Mouse (Mus musculus) left cerebral cortex, adult 9 months (tissue): ENCODE results near the gene Tenm3.
A peak's percentile ranks its signal among the peaks of the same experiment; 100 is the strongest.

ENCODE experiments used
- DNase-seq, 2 experiments: peaks; one replicate each; pipeline ENCODE4 v3.0.0; 2022; ENCODE audit warnings: low spot score in 2 of 2

Gene Tenm3

DNA sequence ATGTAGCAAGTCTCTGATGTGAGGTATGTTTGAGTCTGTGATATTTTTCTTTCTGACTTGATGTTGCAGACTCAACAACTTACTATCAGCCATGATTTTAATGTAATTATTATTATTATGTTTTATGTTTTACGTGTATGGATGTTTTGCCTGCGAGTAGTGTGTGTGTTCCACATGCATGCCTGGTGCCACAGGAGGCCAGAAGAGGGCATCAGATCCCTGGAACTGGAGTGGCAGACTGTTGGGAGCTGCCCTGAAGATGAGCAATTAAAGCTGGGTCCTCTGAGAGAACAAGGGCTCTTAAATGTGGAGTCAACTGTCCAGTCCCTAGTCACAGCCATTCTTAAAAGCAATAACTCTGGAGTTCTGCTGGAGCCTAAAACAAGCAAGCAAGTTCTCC lies 564.4 kb downstream of the Tenm3 start:
- DNase-seq = no peak

DNA sequence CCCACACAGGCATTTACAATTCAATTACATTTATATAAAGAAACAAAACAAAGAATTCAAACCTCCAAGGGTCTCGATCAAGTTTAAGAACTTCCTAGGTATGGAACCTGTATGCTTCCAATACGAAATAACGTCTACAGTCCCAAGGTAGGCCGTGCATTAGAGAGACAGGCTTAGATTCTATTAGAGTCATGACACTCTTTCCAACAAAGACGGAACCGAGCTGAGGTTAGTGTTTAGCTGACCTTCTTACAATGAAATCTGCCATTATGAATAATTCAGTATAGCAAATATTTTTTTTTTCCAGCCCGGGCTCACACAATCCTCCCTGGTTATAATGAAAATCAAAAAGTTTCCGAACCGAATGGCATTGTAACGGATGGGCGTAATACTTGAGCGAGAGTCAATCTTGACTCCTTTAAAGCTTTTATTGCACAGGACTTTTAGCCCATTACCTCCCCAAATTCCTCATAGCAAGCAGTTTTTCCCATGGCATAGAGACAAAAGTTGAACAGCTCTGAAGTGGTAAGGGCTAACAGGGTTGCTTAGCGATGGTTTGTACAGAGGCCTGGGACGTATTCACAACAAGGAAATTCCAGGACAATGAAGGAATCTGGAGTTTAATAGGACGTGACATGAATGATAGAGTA lies 565.6 kb downstream of the Tenm3 start:
- DNase-seq = no peak

DNA sequence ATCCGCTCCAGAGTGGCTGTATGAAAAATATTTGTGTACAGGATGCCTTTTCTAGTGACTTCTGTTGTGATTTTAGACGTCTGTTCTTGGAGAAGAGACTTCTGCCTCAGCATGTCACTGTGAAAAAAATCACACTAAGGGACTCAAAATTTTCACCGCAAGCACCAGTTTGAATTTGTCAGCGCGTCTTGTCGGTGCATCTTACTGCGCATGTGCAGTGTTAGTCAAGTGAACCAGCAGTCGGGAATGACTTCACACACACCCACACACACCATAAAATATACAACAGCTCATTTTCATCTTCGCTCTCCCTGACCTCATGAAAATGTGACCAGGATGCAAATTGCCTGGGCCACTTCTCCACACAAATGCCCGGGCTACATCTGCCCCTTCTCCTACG lies 568.7 kb downstream of the Tenm3 start:
- no peak for DNase-seq

DNA sequence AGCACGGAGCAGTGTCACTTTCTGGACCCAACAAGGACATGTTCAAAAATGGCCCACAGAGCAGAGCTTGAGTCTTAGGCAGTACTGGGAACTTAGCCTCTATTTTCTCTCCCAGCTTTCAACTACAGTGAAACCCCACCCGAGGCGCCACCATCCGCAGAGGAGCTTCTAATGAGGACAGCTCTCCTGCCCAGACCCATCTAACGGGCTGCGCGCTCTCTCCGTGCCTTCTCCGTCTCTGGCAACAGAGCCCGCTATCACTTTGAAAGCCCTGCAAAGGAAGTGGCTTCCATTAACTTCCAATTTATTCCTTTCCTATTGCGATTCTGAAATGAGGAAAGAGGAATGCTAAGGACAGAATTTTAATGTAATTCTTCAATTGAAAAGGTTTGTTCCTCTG lies 569.2 kb downstream of the Tenm3 start:
- DNase-seq = no peak

DNA sequence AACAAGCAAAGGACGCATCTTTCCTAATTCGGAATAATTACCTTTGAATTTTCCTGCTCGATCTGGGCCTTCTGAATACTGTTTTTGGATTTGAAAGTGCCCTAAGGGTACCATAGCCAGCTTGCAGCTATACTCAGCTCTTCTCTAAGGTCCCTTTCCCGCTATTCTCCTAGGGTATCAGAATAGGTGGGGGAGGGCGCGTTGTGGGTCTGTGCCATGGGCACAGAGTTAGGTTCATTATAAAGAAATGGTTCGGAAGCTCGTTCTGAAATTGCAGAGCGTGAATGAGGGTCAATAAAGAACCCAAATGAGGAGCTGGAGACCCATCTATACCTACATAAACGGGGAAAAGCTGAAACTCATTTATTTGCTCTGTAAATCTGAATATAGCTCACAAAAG lies 575.1 kb downstream of the Tenm3 start:
- DNase-seq = no peak

DNA sequence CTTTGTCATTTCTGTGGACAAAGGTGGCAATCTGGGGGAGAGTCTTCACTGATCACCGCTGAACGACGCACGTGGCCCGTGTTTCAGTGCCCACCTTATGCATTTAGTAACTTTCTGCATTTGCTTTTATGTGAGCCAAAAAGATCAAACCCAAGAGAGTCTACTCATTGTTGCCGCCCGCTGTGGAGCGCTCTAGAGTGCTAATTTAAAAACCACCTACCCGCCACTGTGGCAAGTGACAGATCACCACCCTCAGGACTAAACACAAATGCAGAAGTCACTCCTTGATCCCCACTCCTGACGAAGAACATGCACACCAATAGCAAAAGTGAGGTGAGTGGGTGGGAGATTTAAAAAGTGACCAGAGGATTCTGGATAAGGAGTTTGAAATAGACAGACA lies 583.5 kb downstream of the Tenm3 start:
- DNase-seq = peak in 1 of 2 experiments; percentile 18

DNA sequence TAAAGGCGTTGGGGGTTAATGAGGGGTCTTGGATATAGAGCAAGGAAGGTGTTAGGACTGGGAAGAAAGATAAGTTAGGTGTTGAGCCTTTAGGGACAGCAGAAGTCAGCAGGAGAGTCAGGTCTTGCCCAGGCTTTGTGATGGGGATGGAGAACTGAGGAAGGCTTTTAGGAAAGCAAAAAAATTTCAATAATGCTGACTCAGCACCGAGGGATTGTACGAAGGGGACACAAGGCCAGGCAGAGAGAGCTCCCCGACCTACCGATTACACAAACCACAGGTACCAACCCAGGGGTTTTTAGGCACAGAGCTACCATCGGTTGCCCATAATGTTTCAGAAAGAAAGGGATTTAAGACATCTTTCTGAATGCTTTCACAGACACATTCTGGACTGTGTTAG lies 583.9 kb downstream of the Tenm3 start:
- no peak for DNase-seq

DNA sequence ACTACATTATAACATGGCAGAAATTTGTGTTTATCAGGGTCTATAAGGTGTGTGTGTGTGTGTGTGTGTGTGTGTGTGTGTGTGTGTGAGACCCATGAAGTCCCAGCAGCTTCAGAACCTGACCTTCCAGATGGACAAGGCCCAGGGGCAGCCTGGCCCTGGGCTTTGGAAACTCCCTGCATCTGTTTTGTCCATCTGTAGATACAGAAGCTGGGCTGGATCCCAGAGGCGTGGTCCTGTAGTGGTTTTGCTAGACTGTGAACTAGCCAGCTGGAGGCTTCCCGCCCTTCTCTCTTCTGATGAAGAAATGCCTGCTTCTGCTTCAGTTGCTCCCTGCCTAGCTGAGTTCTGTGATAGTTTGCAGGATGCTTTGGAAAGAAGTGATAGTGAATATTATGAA lies 599.9 kb downstream of the Tenm3 start:
- DNase-seq = no peak

DNA sequence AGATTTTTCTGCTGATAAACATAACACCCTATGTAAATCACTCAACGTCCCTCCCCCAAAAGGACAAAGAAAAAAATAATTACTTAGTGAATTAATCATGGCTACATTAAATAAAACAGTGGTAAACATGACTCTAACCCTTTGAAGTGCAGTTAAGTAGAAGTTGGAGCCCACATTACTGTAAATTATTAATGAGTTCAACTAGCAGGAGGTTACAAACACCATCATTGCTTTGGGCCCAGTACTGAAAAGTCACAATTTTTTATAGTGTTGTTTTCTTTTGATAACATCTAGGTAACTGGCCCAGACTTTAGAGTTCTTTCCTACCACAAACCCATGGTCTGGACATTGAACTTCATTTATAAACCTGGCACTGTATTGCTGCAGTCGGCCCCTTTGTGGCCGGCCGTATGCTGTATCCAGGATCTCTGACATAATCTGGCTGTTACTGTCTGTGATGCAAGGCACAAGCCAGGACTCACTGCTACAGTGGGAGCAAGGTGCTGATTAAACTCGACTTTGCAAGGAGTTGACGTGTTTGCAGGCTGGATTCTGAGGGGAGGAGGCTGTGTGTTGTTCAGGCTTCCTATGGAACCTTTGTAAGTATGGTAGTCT lies 602.7 kb downstream of the Tenm3 start:
- DNase-seq = no peak

DNA sequence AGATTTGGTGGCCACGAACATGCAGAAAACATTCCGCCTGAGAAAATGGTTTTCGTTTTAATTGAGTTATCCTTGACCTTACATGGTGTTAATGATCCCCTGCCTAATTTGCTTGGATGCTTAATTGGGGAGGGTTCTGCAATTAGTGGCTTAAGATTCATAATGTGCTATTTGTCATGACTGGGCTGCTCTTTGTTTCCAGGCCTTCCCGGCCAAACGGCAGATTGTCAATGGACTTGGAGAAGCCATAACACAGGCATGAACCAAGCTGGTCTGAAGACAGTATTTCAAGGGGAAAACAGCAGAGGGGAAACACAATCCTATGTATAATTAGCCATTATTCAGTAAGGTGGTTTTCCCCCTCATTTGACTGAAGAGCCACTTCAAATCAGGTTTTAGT lies 606.8 kb downstream of the Tenm3 start:
- DNase-seq = no peak

DNA sequence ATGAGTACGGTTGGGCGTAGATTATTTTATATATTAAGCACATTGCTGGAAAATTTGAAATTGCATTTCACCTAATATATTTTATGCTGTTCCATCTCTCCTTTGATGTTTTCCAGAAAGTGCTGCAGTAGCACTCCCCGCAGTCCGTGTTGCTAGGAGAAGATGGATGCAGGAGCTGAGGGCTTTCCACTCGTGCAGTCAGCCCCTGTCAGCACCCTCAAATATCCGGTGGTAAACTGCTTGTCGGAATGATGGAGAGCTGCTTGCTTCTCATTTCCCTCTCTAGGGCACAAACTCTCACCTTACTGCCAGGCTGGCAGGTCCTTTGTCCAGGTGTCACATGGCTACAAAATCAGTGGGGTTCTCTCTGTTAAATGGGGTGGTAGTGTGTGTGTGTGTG lies 610.8 kb downstream of the Tenm3 start:
- no peak for DNase-seq

DNA sequence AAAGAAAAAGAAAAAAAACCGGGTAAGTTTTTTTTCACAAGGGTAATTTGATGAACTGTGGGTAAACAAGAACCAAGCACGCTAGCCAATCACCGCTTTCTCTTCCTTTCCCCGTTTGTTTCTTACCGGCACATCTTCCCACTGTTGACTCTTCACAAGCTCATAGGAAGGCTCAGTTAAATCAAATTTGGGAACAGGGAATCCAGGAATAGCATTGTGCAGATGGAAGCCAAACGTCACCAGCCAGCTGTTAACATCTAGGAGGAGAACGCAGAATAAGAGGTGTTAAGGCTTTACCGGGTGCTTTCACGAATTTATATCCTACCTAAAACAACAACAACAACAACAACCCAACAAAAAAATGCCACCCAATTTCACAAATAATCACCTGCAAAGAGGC lies 611.9 kb downstream of the Tenm3 start:
- peak in 1 of 2 experiments; percentile 52 for DNase-seq

DNA sequence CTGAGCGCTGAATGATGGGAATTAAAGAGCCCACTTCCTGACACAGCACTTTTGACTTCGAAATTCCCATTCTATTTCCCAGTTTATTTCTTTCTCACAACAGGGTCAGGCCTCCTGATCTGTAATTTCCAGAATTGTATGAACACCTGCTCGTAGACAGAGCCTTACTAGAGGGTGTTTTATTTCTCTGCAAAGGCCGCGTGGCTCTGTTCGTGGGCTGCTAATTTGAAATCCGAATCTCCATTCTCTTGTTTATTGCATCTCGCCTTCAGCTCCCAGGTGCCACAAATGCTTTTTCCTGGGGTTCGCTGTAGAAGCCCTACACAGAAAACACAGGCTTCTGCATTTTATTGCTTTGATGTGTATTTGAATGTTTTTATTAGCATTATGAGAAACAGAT lies 612.4 kb downstream of the Tenm3 start:
- DNase-seq = no peak

DNA sequence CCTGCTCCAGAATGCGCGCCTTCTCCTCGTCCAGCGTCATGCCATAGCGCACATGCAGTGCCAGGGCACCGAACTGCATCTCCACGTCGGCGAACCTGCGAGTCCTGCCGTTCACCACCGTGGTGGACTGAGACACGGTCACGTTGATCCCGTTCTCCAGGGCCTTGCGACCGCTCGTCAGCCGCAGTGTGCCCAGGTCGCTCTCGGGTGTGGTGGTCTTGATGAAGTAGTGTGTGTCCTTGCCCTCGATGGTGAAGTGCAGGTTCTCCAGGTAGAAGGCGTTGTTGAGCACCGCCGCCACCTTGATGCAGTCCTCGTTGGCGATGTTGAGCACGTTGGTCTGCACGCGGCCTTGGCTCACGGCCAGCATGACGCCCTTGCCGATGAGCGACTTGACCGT lies 615.1 kb downstream of the Tenm3 start:
- DNase-seq = no peak

DNA sequence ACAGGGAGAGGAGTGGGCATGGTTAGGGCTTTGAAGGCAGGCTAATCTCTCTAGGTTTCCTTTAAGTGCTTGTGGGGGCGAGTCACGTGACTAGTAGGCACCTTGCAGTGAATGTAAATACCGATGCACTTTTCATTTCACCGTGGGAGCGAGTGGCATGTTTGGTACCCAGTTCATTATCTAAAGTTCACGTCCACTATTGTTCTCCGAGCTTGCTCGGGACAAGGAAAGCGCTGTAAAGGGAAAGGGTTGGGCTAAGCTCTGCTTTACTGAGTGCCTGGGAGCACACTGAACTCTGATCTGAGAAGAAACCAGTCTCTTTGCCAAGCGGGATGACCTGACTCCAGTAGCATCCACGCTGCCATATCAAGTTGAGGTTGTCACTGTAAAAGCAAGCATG lies 619.0 kb downstream of the Tenm3 start:
- no peak for DNase-seq

DNA sequence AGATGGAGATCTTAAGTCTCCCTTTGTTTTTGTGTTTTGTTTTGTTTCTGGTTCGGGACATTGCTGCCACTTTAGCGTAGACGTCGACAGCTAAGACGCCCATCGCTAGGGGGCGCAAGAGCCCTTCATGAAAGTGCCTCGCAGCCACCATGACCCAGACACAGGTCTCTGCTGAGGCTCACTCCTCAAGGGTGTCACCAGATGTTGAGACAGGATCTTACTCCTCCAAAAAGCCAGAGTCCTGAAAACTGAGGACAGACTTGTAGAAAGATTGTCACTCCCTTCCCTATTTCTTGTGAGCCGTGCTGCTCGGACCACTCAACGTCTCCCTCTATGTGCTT lies 621.4 kb downstream of the Tenm3 start:
- peak in 1 of 2 experiments; percentile 92 for DNase-seq

DNA sequence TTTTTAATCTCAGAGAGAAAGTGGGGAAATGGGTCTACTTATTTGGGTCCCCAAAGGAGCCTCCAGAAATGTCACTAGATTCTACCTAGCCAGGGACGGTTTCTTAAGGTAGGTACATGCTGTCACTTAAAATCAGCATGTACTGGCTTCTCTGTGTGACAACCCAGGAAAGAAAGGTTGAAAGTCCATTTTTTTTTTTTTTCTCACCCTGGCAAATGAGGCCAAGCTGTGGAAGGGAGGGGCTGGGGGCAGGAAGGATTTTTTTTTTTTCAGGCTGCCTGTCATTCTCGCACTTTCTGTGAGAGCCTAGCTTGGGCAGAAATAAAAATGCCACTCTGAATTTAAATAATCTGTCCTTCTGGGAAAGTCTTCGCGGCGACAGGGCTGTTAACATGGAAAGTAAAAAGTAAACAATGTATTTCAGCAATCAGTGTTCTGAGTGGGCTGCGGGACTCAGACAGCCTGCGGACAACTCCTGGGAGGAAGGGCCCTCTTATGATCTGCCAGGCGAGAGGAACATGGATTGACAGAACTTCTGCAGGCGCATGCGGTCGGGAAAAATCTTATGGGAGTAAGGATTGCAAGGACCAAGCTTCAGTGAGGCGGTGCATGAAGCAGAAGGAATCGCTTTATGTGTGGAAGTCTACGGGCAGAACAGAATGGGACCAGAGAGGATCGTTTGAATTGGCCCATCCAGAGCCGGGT lies 621.9 kb downstream of the Tenm3 start:
- no peak for DNase-seq

DNA sequence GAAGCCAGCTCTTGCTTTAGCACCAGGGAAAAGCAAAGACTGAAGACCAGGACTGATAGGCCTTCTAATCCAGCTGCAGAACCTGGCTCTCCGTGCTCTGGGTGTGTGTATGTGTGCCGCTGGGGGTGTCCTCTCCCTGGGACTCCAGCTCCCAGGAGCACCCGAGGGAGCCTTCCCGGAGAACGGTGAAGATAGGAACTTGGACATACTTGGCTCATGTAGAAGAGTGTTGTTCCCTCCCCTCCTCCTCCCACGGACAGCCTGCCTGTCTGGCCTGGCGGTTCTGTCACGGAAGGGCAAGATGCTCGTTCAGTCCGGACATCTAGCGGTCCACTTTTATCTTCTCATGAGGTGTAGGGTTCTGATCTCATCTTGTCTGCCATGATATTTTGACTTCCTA lies 622.4 kb downstream of the Tenm3 start:
- DNase-seq = no peak

DNA sequence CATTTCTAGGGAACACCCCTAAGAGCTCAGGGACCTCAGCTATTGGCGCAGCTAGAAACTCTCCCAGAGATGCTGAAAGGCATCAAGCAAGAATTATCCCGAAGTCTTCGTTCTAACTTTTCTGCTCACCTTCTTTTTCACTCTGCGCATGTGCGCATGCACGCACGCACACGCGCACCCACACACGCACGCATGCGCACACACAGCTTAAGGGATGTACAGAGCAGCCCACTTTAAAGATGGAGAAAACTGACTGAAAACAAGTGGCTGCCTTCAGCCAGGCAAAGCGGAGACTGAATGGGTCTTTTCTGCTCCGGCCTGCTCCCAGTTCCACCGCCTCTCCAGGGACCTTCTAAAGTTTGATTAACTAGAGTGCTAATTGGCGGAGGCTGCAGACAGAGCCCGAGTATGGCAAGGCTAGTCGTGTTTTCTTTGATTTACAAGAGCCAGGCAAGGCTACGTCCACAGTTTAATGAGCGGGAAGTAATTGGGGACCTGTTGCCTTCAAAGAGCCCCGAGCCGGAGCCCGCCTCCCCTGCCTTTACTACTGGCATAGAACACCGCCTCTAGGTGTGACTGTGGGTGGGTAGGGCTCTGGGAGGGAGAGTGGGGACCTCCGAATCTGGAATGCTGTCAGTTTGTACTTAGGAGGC lies 623.1 kb downstream of the Tenm3 start:
- DNase-seq = peak in 1 of 2 experiments; percentile 34

DNA sequence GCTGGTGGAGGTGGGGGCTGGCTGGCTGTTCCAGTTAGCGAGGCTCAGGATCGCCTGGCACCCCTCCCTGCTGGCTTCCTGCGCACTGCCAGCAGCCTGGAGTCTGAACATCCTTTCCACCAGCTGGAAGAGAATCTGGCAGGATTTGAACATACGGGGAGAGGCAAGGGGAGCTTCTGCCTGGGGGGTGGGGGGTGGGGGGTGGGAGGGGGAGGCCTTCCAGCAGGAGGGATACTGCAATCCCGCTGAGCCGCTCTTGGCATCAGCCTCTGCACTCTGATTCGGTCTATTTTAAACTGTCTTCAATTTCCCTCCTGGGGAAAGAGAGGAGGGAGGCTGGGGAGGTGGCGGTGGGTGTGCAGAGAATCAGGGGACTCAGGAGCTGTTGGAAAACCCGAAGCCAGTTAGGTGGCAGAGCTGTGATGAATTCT lies 628.7 kb downstream of the Tenm3 start:
- DNase-seq = peak in 1 of 2 experiments; percentile 66

DNA sequence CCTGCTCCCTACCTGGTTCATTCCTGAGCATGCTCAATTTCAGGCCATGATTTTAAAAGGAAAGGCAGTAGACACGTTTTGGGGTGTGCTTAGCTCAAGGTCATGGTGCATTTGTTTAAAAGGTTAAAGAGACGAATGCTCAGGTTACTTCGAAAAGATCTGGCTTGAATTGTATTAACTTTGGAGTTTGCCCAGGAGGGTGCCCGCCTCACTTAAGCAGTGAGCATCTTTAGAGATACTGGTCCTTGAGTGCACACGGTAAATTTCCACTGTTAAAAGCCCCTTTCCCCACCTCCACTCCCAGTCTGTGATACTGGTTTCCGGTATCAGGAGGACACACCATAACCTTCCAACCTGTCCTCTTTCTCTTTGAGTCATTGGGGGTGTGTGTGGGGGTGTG lies 629.4 kb downstream of the Tenm3 start:
- DNase-seq = no peak

DNA sequence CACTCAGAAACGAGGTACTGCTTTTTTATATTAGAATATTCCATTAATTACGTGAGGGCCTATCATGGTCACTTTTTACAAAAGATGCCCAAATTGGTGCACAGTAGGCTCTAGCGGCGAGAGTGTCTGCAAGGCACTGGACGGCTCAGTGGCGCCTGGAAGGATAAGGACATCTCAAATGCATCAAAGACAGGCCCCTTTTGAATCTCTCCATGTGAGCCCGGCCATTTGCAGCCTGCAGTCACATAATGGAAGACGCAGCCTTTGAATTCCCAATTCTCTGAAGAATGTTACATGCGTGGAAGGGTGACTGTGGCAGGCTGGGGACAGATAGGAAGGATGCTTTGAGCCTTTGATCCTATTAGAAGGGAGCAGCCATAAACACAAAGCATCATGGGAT lies 631.8 kb downstream of the Tenm3 start:
- DNase-seq = no peak

DNA sequence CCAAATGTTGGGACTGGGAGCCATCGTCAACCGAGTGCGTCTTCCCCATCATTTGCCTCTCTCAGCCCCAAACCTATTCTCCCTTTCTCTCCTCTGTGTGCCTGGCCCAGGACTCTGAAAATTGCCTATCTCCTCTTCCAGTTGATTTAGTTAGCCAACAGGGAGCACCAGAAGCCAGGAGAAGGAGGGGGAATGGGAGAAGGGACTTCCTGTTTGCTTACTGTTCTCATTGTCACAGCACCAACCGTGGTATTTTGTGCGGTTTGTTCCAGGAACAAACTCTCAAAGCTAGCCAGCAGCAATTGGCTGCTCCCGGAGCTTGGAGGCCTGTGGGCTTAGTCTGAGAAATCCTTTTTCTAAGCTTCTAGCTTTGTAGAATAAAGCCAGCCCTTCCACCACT lies 636.2 kb downstream of the Tenm3 start:
- no peak for DNase-seq
